Mouse (Mus musculus) cortical plate, adult 2 months (tissue): Measurements from ENCODE around the gene Zswim8.

Source experiments
- CTCF ChIP-seq: fragments of 200-500 bp; IDR thresholded peaks from 2 replicates; pipeline ENCODE4 v1.5.1; 2011; ENCODE audit warnings: mild to moderate bottlenecking, control low read depth, low read length; ENCODE audit not compliant: insufficient read depth; ENCODE audit errors: extremely low read depth
- POLR2A ChIP-seq: fragments of 200-500 bp; IDR thresholded peaks from 2 replicates; pipeline ENCODE4 v1.6.1; 2011; ENCODE audit warnings: mild to moderate bottlenecking, low read length, control low read depth; ENCODE audit not compliant: insufficient read depth; ENCODE audit errors: extremely low read depth

DNA sequence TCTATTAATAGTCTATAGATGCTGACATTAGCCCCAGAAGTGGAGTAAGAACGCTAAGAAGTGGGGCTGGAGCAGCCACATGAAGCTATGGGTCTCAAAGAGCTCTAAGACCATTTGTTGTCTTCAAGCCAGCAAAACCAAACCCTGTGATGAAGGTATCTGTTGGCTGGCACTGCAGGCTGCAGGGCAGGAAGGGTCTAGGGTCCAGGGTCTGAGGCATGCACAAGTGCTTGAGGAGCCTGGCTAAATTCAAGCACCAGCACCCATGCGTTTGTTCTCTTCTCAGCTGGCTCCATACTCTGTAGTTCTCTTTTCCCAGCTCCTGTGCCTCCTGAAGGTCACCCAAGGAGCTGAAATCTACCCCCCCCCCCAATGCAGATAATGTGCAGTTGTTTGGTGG, 27.7 kb downstream of the Zswim8 start:
- TF ChIP-seq CTCF (no peak), POLR2A (no peak)
